Mouse (Mus musculus) liver, adult 2 months (tissue): ENCODE results near the gene Kif13a. TPM values are rescaled to one million over a fixed set of nuclear protein-coding genes. Genes with fewer than 3 reads are reported as not detected.

Experiments
- DNase-seq: peaks from one replicate; pipeline ENCODE4 v3.0.0-alpha.2; 2011; ENCODE audit warnings: low read depth, low spot score; ENCODE audit errors: extremely low read depth
- H3K27ac ChIP-seq: fragments of 200-500 bp; replicated peaks from 2 replicates; pipeline ENCODE4 v1.5.1; 2012; ENCODE audit warnings: low read depth, mild to moderate bottlenecking, control low read depth, inconsistent platforms, low read length; ENCODE audit not compliant: insufficient read depth
- H3K27me3 ChIP-seq: fragments of 200-500 bp; 2 replicates; pipeline ENCODE4 v1.6.1; 2012; ENCODE audit warnings: mild to moderate bottlenecking, moderate library complexity, low read length, inconsistent platforms; ENCODE audit not compliant: control insufficient read depth, insufficient read depth
- H3K36me3 ChIP-seq: fragments of 200-500 bp; 2 replicates; pipeline ENCODE4 v1.6.1; 2012; ENCODE audit warnings: low read length, inconsistent platforms; ENCODE audit not compliant: control insufficient read depth, insufficient read depth
- H3K4me1 ChIP-seq: fragments of 200-500 bp; 2 replicates; pipeline ENCODE4 v1.6.1; 2011; ENCODE audit warnings: low read length; ENCODE audit not compliant: control insufficient read depth, insufficient read depth
- H3K4me3 ChIP-seq: fragments of 200-500 bp; 2 replicates; pipeline ENCODE4 v1.5.1; 2011; ENCODE audit warnings: low read depth, mild to moderate bottlenecking, control low read depth, low read length, moderate library complexity; ENCODE audit not compliant: insufficient read depth
- H3K79me2 ChIP-seq: fragments of 200-500 bp; 2 replicates; pipeline ENCODE4 v1.6.1; 2012; ENCODE audit warnings: inconsistent platforms, mild to moderate bottlenecking, low read length, moderate library complexity; ENCODE audit not compliant: control insufficient read depth, insufficient read depth
- H3K9ac ChIP-seq: fragments of 200-500 bp; 2 replicates; pipeline ENCODE4 v1.6.1; 2012; ENCODE audit warnings: low read depth, mild to moderate bottlenecking, control low read depth, inconsistent platforms, low read length
- CTCF ChIP-seq: fragments of 200-500 bp; IDR thresholded peaks from 2 replicates; pipeline ENCODE4 v1.5.1; 2011; ENCODE audit warnings: low read depth, low read length, control low read depth
- POLR2A ChIP-seq: fragments of 200-500 bp; IDR thresholded peaks from 2 replicates; pipeline ENCODE4 v1.6.1; 2011; ENCODE audit warnings: low read length, control low read depth; ENCODE audit not compliant: insufficient read depth; ENCODE audit errors: extremely low read depth
- WGBS: fragments of 180-500 bp; shearing (Covaris S2); methylation state at CpG from one replicate; pipeline ENCODE4 v1.1.7; 2018; 5-methylcytosine and 5-hydroxymethylcytosine counted together
- polyA plus RNA-seq: library from polyadenylated mRNA; depleted of rRNA; stranded (reverse); fragments of >200 nt; gene quantifications from 2 replicates; pipeline ENCODE4 v1.2.3, GENCODE M21; 2012
- total RNA-seq: library from RNA; depleted of rRNA; stranded (reverse); fragments of >200 nt; gene quantifications from 2 replicates; pipeline ENCODE4 v1.2.3, GENCODE M21; 2014

Gene Kif13a
- total and polyA plus RNA-seq, 2 experiments, result 6.6 to 11.1 TPM

GRCm38 (mm10) chr13:46907861-46908260 is 21.8 kb downstream of the Kif13a start:
- Histone ChIP-seq H3K27me3 (no peaks in the 10 kb centered on the region), H3K4me3 (no peak overlapping the region), H3K4me1 (no peaks in the 10 kb centered on the region; the same call in 1 of the 2 replicates), H3K27ac (no peak overlapping the region), H3K79me2 (peaks cover 12% of the 10 kb centered on the region; the same call in 1 of the 2 replicates), H3K9ac (no peak overlapping the region), H3K36me3 (no peaks in the 10 kb centered on the region)
- TF ChIP-seq CTCF, result no peak
- TF ChIP-seq POLR2A, result no peak
- no peak for DNase-seq
- WGBS, result 89% methylated on average over 10 of the region's 10 CpGs

- no peak overlapping the region for H3K9ac ChIP-seq
- H3K79me2 ChIP-seq, result peaks cover 10% of the 10 kb centered on the region; the same call in 1 of the 2 replicates
- TF ChIP-seq POLR2A, result no peak
- TF ChIP-seq CTCF, result no peak
- H3K27me3 ChIP-seq, result no peaks in the 10 kb centered on the region
- H3K36me3 ChIP-seq, result no peaks in the 10 kb centered on the region
- no peak for DNase-seq
- whole genome bisulfite sequencing, result 89% methylated on average over 4 of the region's 4 CpGs
- no peaks in the 10 kb centered on the region; the same call in 1 of the 2 replicates for H3K4me1 ChIP-seq
- H3K27ac ChIP-seq, result no peak overlapping the region
- no peak overlapping the region for H3K4me3 ChIP-seq
These were observed 22.6 kb downstream of the Kif13a start for GRCm38 (mm10) chr13:46907115-46907514.

GRCm38 (mm10) chr13:46905971-46906370 is 23.7 kb downstream of the Kif13a start:
- H3K27me3 ChIP-seq, result no peaks in the 10 kb centered on the region
- TF ChIP-seq CTCF, result no peak
- TF ChIP-seq POLR2A, result no peak
- DNase-seq, result no peak
- H3K36me3 ChIP-seq, result no peaks in the 10 kb centered on the region
- no peak overlapping the region for H3K27ac ChIP-seq
- H3K4me3 ChIP-seq, result no peak overlapping the region
- WGBS, result 91% methylated on average over 5 of the region's 5 CpGs
- no peaks in the 10 kb centered on the region for H3K4me1 ChIP-seq
- H3K79me2 ChIP-seq, result peaks cover 10% of the 10 kb centered on the region; the same call in 1 of the 2 replicates
- H3K9ac ChIP-seq, result no peak overlapping the region

- Histone ChIP-seq H3K4me3 (no peak overlapping the region), H3K4me1 (no peaks in the 10 kb centered on the region), H3K27ac (no peak overlapping the region), H3K27me3 (no peaks in the 10 kb centered on the region), H3K36me3 (no peaks in the 10 kb centered on the region), H3K79me2 (peaks cover 10% of the 10 kb centered on the region; the same call in 1 of the 2 replicates), H3K9ac (no peak overlapping the region)
- no peak for DNase-seq
- TF ChIP-seq CTCF, result no peak
- no peak for TF ChIP-seq POLR2A
- 81% methylated on average over 14 of the region's 14 CpGs for WGBS
These were observed 24.6 kb downstream of the Kif13a start for GRCm38 (mm10) chr13:46904982-46905621.

GRCm38 (mm10) chr13:46902568-46903255 is 27.0 kb downstream of the Kif13a start:
- no peak overlapping the region for H3K9ac ChIP-seq
- TF ChIP-seq CTCF, result no peak; the same call in 1 of the 2 replicates
- no peak for TF ChIP-seq POLR2A

More at GRCm38 (mm10) chr13:46902568-46903255, 27.0 kb downstream of the Kif13a start:
- Histone ChIP-seq H3K27me3 (no peaks in the 10 kb centered on the region), H3K27ac (no peak overlapping the region), H3K36me3 (no peaks in the 10 kb centered on the region), H3K79me2 (peaks cover 10% of the 10 kb centered on the region; the same call in 1 of the 2 replicates), H3K4me3 (no peak overlapping the region), H3K4me1 (no peaks in the 10 kb centered on the region)
- DNase-seq, result no peak
- 91% methylated on average over 7 of the region's 7 CpGs for WGBS
